Mouse (Mus musculus) liver, adult 2 months (tissue): ENCODE results near the gene Rbfox3.

Source experiments
- CTCF ChIP-seq: fragments of 200-500 bp; IDR thresholded peaks from 2 replicates; pipeline ENCODE4 v1.5.1; 2011; ENCODE audit warnings: low read depth, low read length, control low read depth
- POLR2A ChIP-seq: fragments of 200-500 bp; IDR thresholded peaks from 2 replicates; pipeline ENCODE4 v1.6.1; 2011; ENCODE audit warnings: low read length, control low read depth; ENCODE audit not compliant: insufficient read depth; ENCODE audit errors: extremely low read depth

GRCm38 (mm10) chr11:118712058-118712457 lies 199.3 kb downstream of the Rbfox3 start:
- no peak for TF ChIP-seq CTCF
- TF ChIP-seq POLR2A = no peak
